In the genomic region with DNA sequence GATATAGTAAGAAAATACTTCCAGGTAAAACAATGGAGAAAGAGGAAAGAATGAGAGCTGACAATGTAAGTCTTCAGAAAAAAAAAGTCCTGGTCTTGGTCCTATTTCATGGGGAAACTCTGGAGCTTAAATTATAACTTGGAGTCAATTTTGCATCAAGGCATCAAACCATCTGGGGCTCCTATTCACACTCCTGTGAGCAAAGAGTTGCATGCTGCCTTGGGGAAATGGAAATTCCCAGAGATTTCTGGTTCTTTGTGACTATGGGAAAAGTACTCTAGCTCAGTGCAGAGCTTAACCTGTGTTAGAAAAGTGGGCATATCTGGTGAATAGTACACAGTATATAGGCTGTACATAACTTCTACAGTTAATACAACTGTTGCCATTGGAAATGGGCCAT, we compare ENCODE assay signal across 18 mouse cellular contexts.
"Had no signal": no experiment of that assay in that cellular context is flagged by ENCODE, and none has a peak within 500 bp of the region (broad histone marks: within the 10 kb centered on the region; RNA-seq: fewer than 3 reads in every experiment).

No protein-coding gene starts in this region.

- H3K4me2 ChIP-seq: liver, embryonic 15.5 days; lung, embryonic 15.5 days; midbrain, embryonic 12.5 days; neural tube, embryonic 12.5 days; stomach, embryonic 15.5 days had no signal

- H3K27me3 ChIP-seq: liver, embryonic 15.5 days; lung, embryonic 15.5 days; megakaryocyte, embryonic 14.5 days; midbrain, embryonic 12.5 days; neural tube, embryonic 12.5 days; stomach, embryonic 15.5 days had no signal

- H3K9me3 ChIP-seq: liver, embryonic 15.5 days; lung, embryonic 15.5 days; midbrain, embryonic 12.5 days; neural tube, embryonic 12.5 days; stomach, embryonic 15.5 days had no signal

- H3K4me3 ChIP-seq: liver, embryonic 15.5 days; lung, embryonic 15.5 days; megakaryocyte, embryonic 14.5 days; midbrain, embryonic 12.5 days; neural tube, embryonic 12.5 days; stomach, embryonic 15.5 days had no signal

- H3K9ac ChIP-seq: liver, embryonic 15.5 days; liver, postnatal 0 days; lung, embryonic 15.5 days; midbrain, embryonic 12.5 days; neural tube, embryonic 12.5 days; stomach, embryonic 15.5 days had no signal

- H3K36me3 ChIP-seq: liver, embryonic 15.5 days; lung, embryonic 15.5 days; midbrain, embryonic 12.5 days; neural tube, embryonic 12.5 days; stomach, embryonic 15.5 days had no signal

- H3K27ac ChIP-seq: liver, embryonic 15.5 days; lung, embryonic 15.5 days; macrophage; midbrain, embryonic 12.5 days; neural tube, embryonic 12.5 days; stomach, embryonic 15.5 days; stomach, postnatal 0 days had no signal

- DNase-seq: liver, postnatal 0 days; lung, adult 2 months; lung, postnatal 14 days; lung, postnatal 36 days; midbrain, embryonic 14.5 days; thymus, adult 18-20 months; thymus, postnatal 14 days; thymus, postnatal 36 days had no signal

- ATAC-seq: liver, postnatal 0 days; lung, postnatal 0 days; midbrain, embryonic 16.5 days had no signal

- H3K4me1 ChIP-seq: liver, embryonic 15.5 days; lung, embryonic 15.5 days; megakaryocyte, embryonic 14.5 days; midbrain, embryonic 12.5 days; neural tube, embryonic 12.5 days; stomach, embryonic 15.5 days had no signal
